Mouse (Mus musculus): ENCODE results near the gene Cog5. TPM values are rescaled to one million over a fixed set of nuclear protein-coding genes. Genes with fewer than 3 reads are reported as not detected.
A peak's percentile ranks its signal among the peaks of the same experiment; 100 is the strongest.

The Cog5 gene
- total RNA-seq, 1 experiment from 2014 or later: 51.5 TPM

- DNase-seq: no peak
Observed at GRCm38 (mm10) chr12:31709665-31710064, 55.0 kb downstream of the Cog5 start.

GRCm38 (mm10) chr12:31712233-31712632 lies 57.6 kb downstream of the Cog5 start:
- no peak for DNase-seq

- no peak for DNase-seq
Observed at GRCm38 (mm10) chr12:31712727-31713126, 58.1 kb downstream of the Cog5 start.

- no peak for DNase-seq
Observed at GRCm38 (mm10) chr12:31713600-31713999, 58.9 kb downstream of the Cog5 start, which contains the start of gene Gpr22. Gpr22 (minus strand) TSS chr12:31713947.

GRCm38 (mm10) chr12:31714070-31714469 lies 59.4 kb downstream of the Cog5 start:
- DNase-seq: no peak

- no peak for DNase-seq
Observed at GRCm38 (mm10) chr12:31719586-31720275, 65.1 kb downstream of the Cog5 start.

- DNase-seq: no peak
Observed at GRCm38 (mm10) chr12:31724576-31724975, 69.9 kb downstream of the Cog5 start.

GRCm38 (mm10) chr12:31725511-31726275 lies 71.0 kb downstream of the Cog5 start:
- peak; percentile 25 for DNase-seq

GRCm38 (mm10) chr12:31726707-31727106 lies 72.0 kb downstream of the Cog5 start:
- DNase-seq: no peak

GRCm38 (mm10) chr12:31730126-31730525 lies 75.5 kb downstream of the Cog5 start:
- no peak for DNase-seq

- no peak for DNase-seq
Observed at GRCm38 (mm10) chr12:31734616-31735015, 79.9 kb downstream of the Cog5 start.

GRCm38 (mm10) chr12:31747301-31747700 lies 92.6 kb downstream of the Cog5 start:
- no peak for DNase-seq

GRCm38 (mm10) chr12:31749846-31750245 lies 95.2 kb downstream of the Cog5 start:
- no peak for DNase-seq

- no peak for DNase-seq
Observed at GRCm38 (mm10) chr12:31754465-31754864, 99.8 kb downstream of the Cog5 start.

- DNase-seq: no peak
Observed at GRCm38 (mm10) chr12:31755885-31756755, 101.5 kb downstream of the Cog5 start.

GRCm38 (mm10) chr12:31773612-31774011 lies 118.9 kb downstream of the Cog5 start:
- DNase-seq: no peak

- DNase-seq: no peak
Observed at GRCm38 (mm10) chr12:31784291-31784690, 129.6 kb downstream of the Cog5 start.

GRCm38 (mm10) chr12:31788530-31788929 lies 133.9 kb downstream of the Cog5 start:
- DNase-seq: no peak

- DNase-seq: no peak
Observed at GRCm38 (mm10) chr12:31806410-31807154, 151.9 kb downstream of the Cog5 start.

GRCm38 (mm10) chr12:31818051-31818461 lies 163.4 kb downstream of the Cog5 start:
- DNase-seq: no peak

GRCm38 (mm10) chr12:31819096-31819495 lies 164.4 kb downstream of the Cog5 start:
- no peak for DNase-seq

- no peak for DNase-seq
Observed at GRCm38 (mm10) chr12:31819520-31819919, 164.9 kb downstream of the Cog5 start.
